Mouse (Mus musculus) Muller cell, postnatal 12 days (primary cell): ENCODE data around the gene Gm28434.
A peak's percentile ranks its signal among the peaks of the same experiment; 100 is the strongest.

Source experiments
- DNase-seq: peaks from one replicate; pipeline ENCODE4 v3.0.0-alpha.2; 2015; ENCODE audit errors: inconsistent ontology term

The Gm28434 gene

GRCm38 (mm10) chr5:87969201-87969600, at the start of gene Gm28434, which contains the start of gene 2310003L06Rik:
Gene Gm28434, plus strand, starts transcription at chr5:87969517.
Gene 2310003L06Rik, plus strand, starts transcription at chr5:87969459.
- DNase-seq, result no peak

- DNase-seq, result peak; percentile 22
Observed at GRCm38 (mm10) chr5:87925372-87925771, 43.9 kb upstream of the Gm28434 start, which contains the start of gene Csn3. Gene Csn3, plus strand, starts transcription at chr5:87925579.

- DNase-seq, result no peak
Observed at GRCm38 (mm10) chr5:87931603-87932002, 37.7 kb upstream of the Gm28434 start.

- DNase-seq, result peak; percentile 20
Observed at GRCm38 (mm10) chr5:87940752-87941151, 28.6 kb upstream of the Gm28434 start.

- no peak for DNase-seq
Observed at GRCm38 (mm10) chr5:87942515-87942914, 26.8 kb upstream of the Gm28434 start.

GRCm38 (mm10) chr5:87951836-87952235, 17.5 kb upstream of the Gm28434 start:
- DNase-seq, result no peak

- DNase-seq, result no peak
Observed at GRCm38 (mm10) chr5:87979139-87979538, 9.8 kb downstream of the Gm28434 start, which contains the start of gene Cabs1. Gene Cabs1, plus strand, starts transcription at chr5:87979439.

- no peak for DNase-seq
Observed at GRCm38 (mm10) chr5:87982468-87983214, 13.3 kb downstream of the Gm28434 start.

- DNase-seq, result no peak
Observed at GRCm38 (mm10) chr5:88002249-88002648, 32.9 kb downstream of the Gm28434 start, which contains the start of gene Smr3a. Gene Smr3a, plus strand, starts transcription at chr5:88002549.

- no peak for DNase-seq
Observed at GRCm38 (mm10) chr5:88005241-88005640, 35.9 kb downstream of the Gm28434 start.
